Mouse (Mus musculus) granulocyte monocyte progenitor cell, adult 5-6 weeks (primary cell): Measurements from ENCODE around the gene Ctnna3. TPM values are rescaled to one million over a fixed set of nuclear protein-coding genes. Genes with fewer than 3 reads are reported as not detected.
A peak's percentile ranks its signal among the peaks of the same experiment; 100 is the strongest.
"Not testable (repeated sequence)": the region's sequence is repeated elsewhere in the genome, so short reads cannot be mapped to it uniquely, and the experiment has no call there.

ENCODE experiments used
- ATAC-seq: replicated peaks from 2 replicates; pipeline ENCODE4 v1.8.0; 2016; ENCODE audit warnings: mild to moderate bottlenecking, moderate TSS enrichment, inconsistent platforms; ENCODE audit not compliant: poor library complexity, severe bottlenecking
- total RNA-seq, 2 experiments: library from RNA; stranded (forward) in 1 of 2; stranded (reverse) in 1 of 2; fragments of 200-712, 200-1000 nt in 1 of 2; fragments of >200 nt in 1 of 2; fragmentation: Nextera tagmentation in 1 of 2; gene quantifications; 2 replicates each; pipeline ENCODE4 v1.2.3; 2014 to 2017

The Ctnna3 gene
- total RNA-seq, 2 experiments from 2014 or later = not detected

DNA sequence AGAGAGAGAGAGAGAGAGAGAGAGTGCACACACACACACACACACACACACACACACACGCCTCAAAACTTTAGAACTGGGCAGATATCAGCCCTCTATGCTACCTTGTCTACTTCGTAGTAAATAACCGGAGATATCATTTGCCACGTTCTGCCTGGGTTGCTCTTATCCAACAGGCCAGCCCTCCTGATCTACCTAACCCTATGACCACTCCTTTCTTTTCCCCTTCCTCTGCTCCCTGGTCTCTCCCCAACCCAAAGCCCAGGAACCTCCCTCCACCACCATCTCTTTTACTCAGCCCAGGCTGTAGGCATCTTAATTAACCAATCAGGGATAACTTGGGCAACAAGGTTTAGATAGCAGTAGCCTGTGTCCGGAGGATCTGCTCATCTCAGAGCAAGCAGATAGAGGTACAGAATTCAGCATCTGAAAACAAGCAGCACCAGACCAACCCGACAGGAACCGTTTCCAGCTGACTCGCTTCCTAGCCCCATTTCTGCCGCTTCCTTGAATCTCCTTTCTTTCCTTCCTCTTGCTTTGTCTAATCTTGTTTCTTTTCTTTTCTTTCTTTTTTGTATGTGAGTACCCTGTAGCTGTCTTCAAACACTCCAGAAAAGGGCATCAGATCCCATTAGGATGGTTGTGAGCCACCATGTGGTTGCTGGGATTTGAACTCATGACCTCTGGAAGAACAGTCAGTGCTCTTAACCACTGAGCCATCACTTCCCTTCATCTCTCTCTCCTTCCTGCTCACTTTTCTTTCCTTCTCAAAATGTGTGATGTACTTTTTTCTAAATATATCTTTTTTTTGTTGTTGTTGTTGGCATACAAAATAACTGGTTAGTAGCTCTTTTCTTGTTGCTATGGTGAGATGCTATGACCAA lies 6.1 kb upstream of the Ctnna3 start:
- no peak for ATAC-seq

DNA sequence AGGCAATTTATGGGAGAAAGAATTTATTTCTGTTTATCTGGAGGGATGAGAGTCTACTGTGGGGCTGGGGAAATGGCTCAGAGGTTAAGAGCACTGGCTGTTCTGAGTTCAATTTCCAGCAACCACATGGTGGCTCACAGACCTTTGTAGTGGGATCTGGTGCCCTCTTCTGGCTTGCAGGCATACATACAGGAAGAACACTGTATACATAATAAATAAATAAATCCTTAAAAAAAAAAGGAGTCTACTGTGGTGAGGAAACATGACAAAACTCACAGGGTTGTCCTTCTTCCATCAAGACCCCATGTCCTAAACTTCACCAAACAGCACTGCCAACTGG lies 5.5 kb upstream of the Ctnna3 start:
- ATAC-seq = peak; percentile 37

DNA sequence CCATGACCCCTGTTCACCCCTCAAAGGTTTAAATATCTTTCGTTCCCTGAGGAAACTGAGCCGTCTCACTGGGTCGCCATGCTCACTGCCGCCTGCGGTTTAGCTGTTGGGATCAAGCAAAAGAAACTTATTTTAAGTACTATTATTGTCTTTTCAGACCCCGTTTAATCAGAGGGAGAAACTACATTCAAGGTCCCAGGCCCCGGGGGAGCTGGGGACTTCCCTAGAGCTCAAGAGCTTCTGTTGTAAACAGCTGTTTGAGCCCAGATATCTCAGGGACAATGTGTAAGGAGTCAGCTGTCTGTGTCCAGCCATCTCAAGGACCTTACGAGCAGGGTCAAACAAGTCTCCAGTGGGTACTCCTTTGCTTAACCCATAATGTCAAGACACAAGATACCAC lies 2.8 kb upstream of the Ctnna3 start:
- no peak for ATAC-seq

DNA sequence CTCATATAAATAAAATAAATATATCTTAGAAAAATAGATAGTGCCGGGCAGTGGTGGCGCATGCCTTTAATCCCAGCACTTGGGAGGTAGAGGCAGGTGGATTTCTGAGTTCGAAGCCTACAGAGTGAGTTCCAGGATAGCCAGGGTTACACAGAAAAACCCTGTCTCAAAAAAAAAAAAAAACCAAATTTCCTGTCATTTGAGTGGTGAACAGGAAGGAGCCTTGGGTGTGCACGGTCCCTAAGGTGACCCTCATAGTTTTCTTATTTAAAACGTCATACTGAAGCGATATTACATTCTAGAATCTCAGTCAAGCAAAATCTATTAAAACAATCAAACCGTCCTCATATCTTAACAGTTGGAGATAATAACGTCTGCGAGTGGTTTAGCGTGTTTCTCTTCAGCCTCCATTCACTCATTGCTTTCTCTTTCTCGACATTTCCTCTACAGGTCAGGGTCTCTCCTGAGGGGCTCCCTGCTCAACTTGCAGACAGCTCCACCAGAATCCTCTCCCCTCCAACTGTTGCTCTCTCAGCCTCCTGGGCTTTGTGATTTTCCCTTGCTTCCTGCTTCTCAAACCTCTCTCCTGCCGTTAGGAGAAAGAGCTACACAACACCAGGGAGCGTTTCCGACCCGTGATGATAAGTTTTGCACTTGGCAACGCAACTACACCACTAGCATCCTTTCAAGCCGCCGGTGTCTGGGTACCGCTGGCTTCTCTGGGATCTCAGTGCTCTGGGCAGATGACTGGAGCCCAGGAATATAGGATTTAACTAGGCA lies 1.5 kb upstream of the Ctnna3 start:
- peak; percentile 26 for ATAC-seq

DNA sequence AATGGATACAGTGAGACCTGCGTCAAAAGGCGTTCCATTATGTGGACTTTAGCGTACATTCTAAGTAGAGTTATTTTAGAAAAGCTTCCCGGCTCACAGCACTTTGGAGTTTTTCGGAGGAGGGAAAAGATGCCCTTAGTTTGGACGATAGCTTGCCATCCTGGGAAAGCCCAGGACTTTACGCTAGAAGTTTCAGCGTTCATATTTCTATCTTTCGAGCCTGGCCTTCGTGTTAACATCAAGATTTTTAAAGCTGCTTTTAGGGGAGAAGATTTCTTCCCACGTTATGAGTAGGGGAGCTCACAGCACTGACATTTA lies 916 bp upstream of the Ctnna3 start:
- no peak for ATAC-seq

DNA sequence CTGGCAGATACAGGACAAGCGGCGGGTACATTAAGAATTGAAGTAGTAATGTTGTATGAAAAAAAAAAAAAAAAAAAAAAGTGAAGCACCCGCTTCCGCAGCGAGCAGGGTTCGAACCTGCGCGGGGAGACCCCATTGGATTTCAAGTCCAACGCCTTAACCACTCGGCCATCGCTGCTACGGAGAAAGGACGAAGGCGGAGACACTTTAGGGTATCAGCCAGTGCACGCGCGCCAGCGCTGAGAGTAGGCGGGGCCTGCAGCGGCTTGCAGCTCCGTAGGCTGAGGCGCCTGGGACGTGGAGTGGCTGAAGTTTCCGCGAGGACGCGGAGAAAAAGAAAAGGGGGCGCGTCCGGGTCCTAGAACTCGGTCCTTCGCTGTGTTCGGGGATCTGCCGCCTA lies 518 bp upstream of the Ctnna3 start:
- ATAC-seq = peak; percentile 86

DNA sequence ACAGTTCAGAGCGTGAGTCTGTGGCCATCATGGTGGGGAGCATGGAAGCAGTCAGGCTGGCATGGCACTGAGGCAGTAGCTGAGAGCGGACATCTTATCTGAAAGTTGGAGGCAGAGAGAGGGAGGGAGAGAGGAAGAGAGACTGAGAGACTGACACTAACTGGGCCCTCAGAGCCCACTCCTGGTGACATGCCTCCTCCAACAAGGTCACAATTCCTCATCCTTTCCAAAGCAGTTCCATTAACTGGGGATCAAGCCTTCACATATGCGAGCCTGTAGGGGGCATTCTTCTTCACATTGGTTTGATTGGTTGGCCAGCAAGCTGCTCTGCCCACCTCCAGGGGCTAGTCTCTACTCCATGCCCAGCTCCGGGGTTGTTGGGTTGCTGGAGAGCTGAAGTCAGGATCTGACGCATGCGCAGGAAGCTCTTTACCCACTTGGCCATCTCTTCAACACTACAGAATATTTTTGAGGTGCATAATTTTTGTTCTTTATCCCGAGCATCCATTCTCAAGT lies 1.4 kb downstream of the Ctnna3 start:
- ATAC-seq = no peak

DNA sequence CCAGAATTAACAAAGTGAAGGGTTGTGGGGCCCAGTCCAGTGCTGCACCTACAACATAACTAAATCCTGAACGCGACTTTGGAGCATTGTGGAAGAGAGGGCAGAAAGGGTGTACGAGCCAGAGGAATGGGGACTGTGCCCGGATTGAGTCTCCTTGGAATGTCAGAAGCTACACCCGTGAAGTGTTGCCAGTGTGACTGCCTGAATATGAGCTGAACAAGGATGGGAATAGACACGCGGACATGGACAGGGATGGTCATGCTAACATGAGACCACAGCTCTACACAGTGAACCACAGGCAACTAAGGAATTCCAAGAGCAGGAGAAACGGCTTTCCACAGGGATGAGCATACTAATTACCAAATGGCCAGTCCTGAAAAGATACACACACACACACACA lies 2.2 kb downstream of the Ctnna3 start:
- ATAC-seq = no peak

DNA sequence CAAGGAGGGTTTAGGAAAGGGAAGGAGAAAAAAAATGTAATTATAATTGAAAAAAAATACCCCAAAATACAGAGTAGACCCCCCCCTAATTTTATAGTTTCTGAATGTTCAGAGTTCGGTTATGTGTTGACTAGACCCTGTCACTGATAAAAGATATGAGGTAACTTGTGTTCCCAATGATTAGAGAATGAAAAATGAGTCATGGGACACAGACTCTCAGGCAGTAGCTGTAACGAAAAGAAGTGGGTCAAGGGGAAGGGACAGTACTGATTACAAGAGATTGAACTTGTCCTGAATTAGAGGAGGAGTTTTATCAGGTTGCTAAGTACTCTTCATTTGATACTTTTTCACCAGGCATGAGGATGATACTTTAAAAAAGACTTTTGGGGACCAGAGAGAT lies 3.0 kb downstream of the Ctnna3 start:
- no peak for ATAC-seq

DNA sequence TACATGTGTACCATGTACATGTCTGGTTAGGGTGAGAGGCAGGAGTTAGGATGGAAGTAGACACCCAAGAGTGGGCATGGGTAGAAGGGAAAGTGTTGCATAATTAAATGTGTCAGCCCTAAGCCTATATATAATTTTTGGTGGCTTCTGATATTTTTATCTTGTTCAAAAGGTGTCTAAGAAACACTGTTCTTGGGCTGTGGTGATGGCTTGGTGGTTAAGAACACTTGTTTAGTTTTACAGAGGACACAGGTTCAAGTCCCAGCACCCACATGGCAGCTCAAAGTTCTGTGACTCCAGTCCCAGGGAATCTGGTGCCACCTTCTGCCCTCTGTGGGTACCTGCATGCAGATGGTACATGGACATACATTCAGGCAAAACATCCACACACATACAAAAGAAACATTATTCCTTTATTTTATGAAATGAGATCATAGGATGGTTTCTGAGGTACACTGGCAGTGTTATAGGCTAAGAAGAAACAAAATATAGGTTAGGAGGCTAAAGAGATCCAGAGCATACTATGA lies 8.9 kb downstream of the Ctnna3 start:
- ATAC-seq = no peak

DNA sequence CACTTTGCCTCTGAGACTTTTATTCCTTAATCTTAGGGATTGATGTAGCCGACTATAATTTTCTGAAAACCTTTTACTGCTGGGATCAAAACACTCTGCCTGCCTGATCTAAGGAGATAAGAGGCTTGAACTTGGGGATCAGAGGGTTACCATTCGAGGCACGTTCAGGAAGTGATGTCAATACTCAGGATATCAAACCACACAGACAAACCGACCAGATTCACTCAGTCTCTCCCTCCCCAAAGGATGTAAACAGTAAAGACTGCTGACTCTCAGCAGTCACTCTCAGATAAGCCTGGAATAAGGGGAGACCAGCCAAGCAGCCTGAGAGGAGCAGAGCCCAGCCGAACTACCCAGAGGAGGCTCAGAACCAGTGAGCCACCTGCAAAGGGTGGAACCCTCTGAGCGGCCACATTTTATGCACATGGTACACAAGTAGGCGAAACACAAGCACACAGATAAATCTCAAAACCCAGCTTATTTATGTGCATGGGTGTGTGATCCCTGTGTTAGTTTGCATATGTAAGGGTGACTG lies 9.9 kb downstream of the Ctnna3 start:
- no peak for ATAC-seq

DNA sequence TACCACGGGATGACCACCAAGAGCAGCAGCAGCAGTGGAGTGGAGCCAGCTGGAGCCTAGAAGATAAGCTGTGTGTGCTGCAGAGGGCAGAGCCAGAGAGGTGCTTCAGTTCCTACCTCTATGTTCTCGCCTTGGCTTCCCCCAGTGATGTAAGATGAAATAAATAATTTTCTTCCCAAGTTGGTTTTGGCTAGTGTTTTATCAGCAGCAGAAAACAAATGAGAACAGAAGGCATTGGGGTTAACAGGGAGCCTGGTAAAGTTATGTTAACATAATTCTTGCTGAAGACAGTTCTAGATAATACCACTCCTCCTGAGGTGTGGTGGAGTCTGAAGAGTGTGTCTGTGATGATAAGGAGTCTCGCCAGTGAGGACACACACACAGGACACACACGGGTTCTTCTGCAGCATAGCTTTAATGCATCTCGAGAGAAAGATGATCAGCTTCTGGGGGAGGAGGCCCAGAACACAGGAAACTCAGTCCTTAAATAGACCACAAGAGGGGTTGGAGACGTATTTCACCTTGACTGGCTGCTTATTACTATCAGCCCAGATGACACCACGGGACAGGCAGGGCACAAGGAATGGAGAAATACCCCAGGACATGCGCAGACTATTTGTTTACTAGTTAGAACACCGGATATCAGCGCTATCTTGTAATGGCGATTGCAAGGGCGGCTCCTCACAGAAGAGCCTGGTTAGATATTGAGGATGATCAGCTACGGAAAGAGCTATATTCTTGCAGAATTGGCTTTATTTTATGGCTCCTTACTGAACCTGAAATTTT lies 14.9 kb downstream of the Ctnna3 start:
- ATAC-seq = not testable (repeated sequence)

DNA sequence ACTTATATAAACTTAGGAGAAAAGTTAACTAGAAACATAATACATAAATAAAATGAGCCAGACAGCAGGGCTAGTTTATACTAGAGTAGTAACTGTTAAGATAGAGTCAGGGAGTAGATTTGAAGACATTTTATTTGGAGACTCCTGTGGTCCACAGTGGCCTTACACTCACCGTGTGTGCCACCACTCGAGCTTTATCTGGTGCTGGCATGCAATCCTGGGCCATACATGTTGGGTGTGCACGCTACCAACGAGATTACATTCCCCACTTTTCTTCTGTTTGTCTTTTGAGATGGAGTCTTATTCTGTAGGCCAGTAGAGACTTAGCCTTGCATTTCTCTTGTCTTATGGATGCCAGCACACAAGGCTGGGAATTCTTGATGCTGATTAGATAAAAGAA lies 24.0 kb downstream of the Ctnna3 start:
- ATAC-seq = no peak

DNA sequence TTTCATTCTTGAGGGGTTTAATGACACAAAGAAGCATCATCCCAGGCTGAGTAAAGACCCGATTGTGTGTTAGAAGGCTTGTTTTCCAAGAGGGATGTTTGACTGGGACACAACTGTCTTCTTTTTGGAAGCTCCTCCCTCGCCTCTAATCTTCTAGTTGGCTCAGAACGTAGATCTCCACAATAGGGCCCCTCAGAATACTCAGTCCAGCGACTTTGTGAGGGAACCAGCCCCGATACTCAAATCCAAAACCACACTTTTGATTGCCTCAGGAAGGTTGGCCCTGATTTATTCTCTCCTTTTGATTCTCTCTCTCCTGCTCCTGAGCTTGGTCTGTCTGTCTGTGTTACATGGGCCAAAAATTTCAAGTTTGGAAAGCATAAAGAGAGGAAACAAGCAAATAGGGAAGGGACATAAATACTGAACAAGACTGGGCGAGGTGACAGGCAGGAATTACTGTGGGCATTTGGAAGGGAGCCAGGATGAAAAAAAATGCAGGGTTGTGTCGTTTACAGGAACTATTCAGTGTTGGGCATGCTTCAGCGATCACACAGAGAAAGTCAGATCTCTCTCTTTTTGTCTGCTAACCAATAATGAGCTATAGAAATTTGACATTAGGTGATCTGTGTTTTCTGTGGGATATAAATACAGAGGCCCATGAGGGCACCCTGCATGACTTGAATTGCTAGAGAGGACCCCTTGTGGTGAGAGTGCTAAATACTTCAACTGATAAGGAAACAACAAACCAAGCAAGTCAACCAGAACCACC lies 25.4 kb downstream of the Ctnna3 start:
- no peak for ATAC-seq

DNA sequence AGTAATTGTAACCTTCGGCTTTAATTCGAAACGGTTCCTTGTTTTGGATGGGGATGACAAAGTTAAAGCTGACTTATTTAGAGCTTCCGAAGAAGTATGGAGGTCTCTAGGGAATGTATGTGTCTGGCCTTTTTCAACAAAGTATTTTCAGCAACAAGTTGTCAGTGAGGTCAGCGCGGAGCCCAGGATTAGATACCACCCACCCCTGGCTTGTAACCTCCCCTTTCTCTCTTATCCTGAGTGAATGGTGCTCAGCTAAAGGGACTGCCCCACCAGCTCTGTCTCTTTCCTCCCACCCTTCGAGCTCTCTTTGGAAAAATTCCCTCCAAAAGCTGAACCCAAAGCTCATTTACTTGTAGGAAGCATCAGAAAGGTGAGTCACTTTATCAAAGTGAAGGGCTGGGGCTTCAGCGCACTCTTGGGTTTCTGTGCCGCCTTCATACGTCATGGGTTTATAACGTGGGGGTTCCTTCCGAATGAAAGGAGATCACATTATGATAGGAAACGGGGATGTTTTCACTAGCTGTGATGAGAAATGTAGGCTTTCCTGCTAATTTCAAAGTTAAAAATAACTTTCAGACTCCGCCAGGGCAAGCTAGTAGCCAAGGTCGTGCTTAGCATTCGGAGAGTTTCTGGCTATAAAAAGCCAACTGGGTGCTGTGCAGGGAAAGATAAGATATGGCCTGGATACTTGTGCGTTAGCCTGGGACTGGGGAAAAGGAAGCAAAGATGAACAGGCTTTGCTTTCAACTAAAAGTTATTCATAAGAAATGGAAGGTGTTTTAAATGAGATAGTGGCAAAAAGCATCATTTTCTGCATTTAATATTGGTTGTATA lies 27.6 kb downstream of the Ctnna3 start:
- no peak for ATAC-seq

DNA sequence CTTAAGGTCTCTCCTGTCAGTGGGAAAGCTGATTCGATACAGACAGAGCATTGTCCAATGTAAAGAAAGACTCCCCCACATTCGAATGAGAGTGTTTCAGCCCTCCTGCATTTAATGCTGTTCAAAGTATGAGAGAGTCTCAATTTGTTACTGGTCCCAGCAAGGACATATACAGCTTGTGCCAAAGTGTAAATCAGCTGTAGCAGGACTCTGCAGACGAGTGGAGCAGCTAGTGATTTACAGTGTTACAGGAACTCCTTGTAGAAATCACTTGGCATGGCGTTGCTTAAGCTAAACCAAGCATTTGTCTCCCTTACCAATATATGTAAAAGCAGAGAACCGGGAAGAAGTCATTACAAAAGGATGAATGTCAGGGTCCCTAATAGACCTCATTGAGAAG lies 31.0 kb downstream of the Ctnna3 start:
- ATAC-seq = no peak

DNA sequence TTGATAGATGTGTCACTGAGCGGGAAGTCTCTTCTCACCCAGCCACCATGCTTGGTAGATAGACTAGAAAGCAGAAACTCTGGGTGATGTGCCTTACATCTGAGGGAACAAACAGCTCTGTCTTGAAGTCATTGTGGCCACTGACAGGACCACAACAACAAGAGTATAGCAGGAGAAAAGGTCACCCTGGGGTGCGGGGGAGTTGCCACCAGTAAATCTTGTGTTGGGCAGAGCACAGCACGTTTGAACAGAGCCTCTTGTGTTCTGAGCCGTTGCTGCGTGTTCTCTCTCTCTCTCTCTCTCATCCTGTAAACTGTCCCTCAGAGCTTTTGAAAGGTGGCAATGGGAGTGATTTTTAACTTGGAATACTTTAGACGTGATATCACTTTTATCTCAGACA lies 42.6 kb downstream of the Ctnna3 start:
- no peak for ATAC-seq

DNA sequence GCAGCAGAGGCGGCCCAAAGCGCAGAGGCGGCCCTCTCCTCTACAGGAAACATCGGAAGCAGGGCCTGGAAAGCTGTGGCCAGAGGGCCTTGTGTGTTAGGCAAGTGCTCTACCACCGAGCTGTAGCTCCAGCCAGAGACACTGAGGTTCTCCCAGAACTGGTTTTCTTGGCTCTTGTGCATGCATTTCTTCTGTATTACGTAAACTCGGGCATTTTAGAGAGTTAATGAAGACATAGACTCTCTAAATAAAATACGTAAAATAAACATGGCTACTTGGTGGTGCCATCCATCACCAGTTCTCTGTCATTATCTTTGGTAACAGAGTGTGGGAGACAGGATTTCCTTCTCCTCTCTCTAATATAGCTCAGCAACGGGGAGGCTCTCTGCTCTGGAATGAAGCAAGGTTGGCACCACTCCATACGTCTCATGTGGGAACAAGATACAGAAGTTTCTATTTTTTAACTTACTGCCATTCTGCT lies 46.3 kb downstream of the Ctnna3 start:
- no peak for ATAC-seq

DNA sequence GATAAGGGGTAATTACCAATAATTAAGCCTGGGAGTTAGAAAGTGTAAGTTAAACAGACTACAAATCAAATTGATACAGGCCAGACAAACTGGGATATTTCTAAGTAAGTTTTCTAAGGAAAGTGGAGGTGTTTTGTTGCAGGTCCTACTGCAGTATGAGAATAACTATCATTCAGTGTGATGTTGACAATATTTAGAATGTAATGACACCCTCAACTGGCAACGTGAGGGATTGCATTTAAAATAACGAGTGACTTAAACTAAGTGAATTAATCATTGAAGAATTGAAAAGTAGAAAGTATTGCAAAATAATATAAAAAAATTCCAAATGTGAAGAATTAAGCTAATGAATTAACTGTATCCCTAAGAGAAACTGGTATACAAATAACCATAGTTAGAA lies 49.0 kb downstream of the Ctnna3 start:
- ATAC-seq = no peak
